Mouse (Mus musculus) forebrain, embryonic 10.5 days (tissue): ENCODE measurements around the gene Ssmem1. TPM values are rescaled to one million over a fixed set of nuclear protein-coding genes. Genes with fewer than 3 reads are reported as not detected.

Experiments used
- DNase-seq: peaks from one replicate; pipeline ENCODE4 v3.0.0-alpha.2; 2017; ENCODE audit warnings: low spot score; ENCODE audit errors: extremely low spot score
- H3K27ac ChIP-seq: fragments of 300-500 bp; sonication (generic); 2 replicates; pipeline ENCODE4 v1.5.1; 2016; ENCODE audit warnings: mild to moderate bottlenecking
- H3K27me3 ChIP-seq: fragments of 300-500 bp; sonication (generic); 2 replicates; pipeline ENCODE4 v1.6.1; 2016; ENCODE audit warnings: mild to moderate bottlenecking; ENCODE audit not compliant: poor library complexity, severe bottlenecking
- H3K36me3 ChIP-seq: fragments of 300-500 bp; sonication (generic); replicated peaks from 2 replicates; pipeline ENCODE4 v1.6.1; 2016; ENCODE audit warnings: mild to moderate bottlenecking, moderate library complexity
- H3K4me1 ChIP-seq: fragments of 300-500 bp; sonication (generic); 2 replicates; pipeline ENCODE4 v1.6.1; 2016
- H3K4me3 ChIP-seq: fragments of 300-500 bp; sonication (generic); 2 replicates; pipeline ENCODE4 v1.5.1; 2016; ENCODE audit warnings: mild to moderate bottlenecking, moderate library complexity
- H3K9me3 ChIP-seq: fragments of 300-500 bp; sonication (generic); 2 replicates; pipeline ENCODE4 v1.6.1; 2016; ENCODE audit warnings: mild to moderate bottlenecking, moderate library complexity
- WGBS: fragments of 180-500 bp; shearing (Covaris S2); methylation state at CpG from one replicate; pipeline ENCODE4 v1.1.7; 2016; 5-methylcytosine and 5-hydroxymethylcytosine counted together
- polyA plus RNA-seq: library from polyadenylated mRNA; unstranded; fragments of >200 nt; fragmentation: Nextera tagmentation; extraction: Ambion mirVana; gene quantifications from 2 replicates; pipeline ENCODE4 v1.2.1, GENCODE M21; 2016

The Ssmem1 gene
- polyA plus RNA-seq, 1 experiment from 2014 or later = 0.16 TPM

DNA sequence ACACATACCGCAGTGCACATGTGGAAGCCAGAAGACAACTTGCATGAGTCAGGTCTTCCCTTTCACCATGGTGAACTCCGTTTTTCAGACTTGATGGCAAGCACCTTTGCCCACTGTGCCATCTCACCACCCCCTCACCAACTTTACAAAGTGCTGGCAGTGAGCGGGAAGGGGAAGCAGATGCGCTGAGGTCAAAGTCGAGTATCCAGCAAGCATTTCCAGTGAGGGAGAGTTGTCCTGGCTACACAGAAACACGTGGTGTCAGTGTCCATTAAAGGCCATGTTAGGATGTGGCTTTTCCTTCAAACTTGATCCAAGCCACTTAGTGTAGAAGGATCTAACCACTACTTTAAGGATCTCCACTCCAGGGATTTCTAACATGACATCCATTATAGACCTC is 31.9 kb upstream of the Ssmem1 start:
- Histone ChIP-seq H3K4me1 (0 out of 2 replicates have a peak, but pooled peaks cover 4% of the 10 kb centered on the region), H3K27me3 (no peaks in the 10 kb centered on the region), H3K36me3 (peaks cover 67% of the 10 kb centered on the region), H3K9me3 (no peaks in the 10 kb centered on the region), H3K4me3 (no peak overlapping the region), H3K27ac (no peak overlapping the region)
- no peak for DNase-seq
- 93% methylated on average over 6 of the region's 6 CpGs for WGBS

GRCm38 (mm10) chr6:30479418-30479817 is 30.2 kb upstream of the Ssmem1 start:
- no peaks in the 10 kb centered on the region for H3K27me3 ChIP-seq
- 0 out of 2 replicates have a peak, but pooled peaks cover 4% of the 10 kb centered on the region for H3K4me1 ChIP-seq
- WGBS = 95% methylated on average over 3 of the region's 3 CpGs
- H3K9me3 ChIP-seq = no peaks in the 10 kb centered on the region
- no peak overlapping the region for H3K4me3 ChIP-seq
- no peak overlapping the region for H3K27ac ChIP-seq
- no peak for DNase-seq
- H3K36me3 ChIP-seq = peaks cover 83% of the 10 kb centered on the region

DNA sequence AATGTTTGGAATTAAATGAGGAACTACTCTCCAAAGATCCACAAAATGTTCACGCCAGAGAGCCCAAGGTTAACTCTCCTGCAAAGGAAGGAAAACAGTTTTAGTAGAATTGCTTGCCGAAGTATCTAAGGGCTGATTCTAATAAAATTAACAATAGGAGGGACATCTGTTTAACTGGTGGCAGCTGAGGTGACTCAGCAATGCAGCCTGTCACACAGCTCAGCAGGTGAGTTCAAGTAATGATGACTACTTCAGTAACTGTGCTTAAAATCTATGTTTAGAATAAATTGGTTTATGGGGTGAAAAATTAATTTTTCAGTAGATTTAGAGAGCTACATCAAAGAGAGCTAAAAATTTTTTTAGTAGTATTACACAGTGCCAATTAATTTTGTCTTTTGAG is 26.7 kb upstream of the Ssmem1 start:
- DNase-seq = no peak
- no peak overlapping the region for H3K4me3 ChIP-seq
- 87% methylated on average over 2 of the region's 2 CpGs for WGBS
- H3K27me3 ChIP-seq = no peaks in the 10 kb centered on the region
- no peak overlapping the region for H3K27ac ChIP-seq
- H3K4me1 ChIP-seq = 0 out of 2 replicates have a peak, but pooled peaks cover 4% of the 10 kb centered on the region
- H3K9me3 ChIP-seq = no peaks in the 10 kb centered on the region
- peaks cover 100% of the 10 kb centered on the region for H3K36me3 ChIP-seq

DNA sequence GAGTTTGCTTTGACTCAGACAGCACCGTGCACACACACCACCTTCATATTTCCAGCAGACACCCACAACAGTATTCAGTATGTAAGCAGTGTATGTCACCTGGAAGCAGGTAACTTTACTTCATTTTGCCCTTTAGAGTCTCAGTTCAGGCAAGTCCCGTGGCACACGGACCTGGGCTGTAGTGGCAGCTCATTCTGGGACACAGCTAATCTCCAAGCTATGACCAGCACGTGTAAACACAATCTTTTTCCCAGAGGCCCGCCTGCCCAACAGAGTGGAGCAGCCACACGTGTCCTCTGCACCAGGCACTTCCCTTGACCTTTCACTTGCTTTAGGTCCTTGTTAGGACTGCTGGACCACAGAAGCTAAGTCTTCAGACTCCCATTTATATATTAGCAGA is 23.1 kb upstream of the Ssmem1 start:
- Histone ChIP-seq H3K36me3 (peaks cover 100% of the 10 kb centered on the region), H3K4me1 (no peaks in the 10 kb centered on the region), H3K4me3 (no peak overlapping the region), H3K27me3 (no peaks in the 10 kb centered on the region), H3K27ac (no peak overlapping the region), H3K9me3 (0 out of 2 replicates have a peak, but pooled peaks cover 2% of the 10 kb centered on the region)
- no peak for DNase-seq
- 93% methylated on average over 6 of the region's 6 CpGs for WGBS

GRCm38 (mm10) chr6:30499049-30499448 is 10.6 kb upstream of the Ssmem1 start:
- Histone ChIP-seq H3K4me3 (no peak overlapping the region), H3K4me1 (peaks cover 6% of the 10 kb centered on the region; the same call in 1 of the 2 replicates), H3K27me3 (no peaks in the 10 kb centered on the region), H3K36me3 (peaks cover 96% of the 10 kb centered on the region), H3K9me3 (no peaks in the 10 kb centered on the region), H3K27ac (no peak overlapping the region)
- 82% methylated on average over 3 of the region's 3 CpGs for WGBS
- no peak for DNase-seq

DNA sequence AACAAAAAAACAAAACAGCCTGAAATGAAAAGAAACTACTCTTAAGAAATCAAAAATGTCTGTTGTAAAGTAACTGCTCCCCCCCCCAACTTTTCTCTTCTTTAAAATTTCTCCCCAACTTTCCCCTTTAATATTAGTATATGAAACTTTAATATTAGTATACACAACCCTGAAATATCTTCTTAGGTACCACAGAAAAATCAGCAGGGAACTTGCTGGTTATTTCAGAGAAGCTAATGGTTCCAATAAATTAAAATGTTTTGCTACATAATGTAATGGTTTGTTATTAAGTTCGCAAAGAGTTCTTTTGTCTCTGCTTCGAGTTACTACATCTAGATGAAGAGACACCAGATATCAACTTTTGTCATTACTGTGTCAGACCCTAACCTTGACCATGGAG is 825 bp upstream of the Ssmem1 start:
- peak overlapping the region; percentile 98 for H3K27ac ChIP-seq
- peaks cover 3% of the 10 kb centered on the region for H3K9me3 ChIP-seq
- WGBS = 9% methylated on average over 2 of the region's 2 CpGs
- peak overlapping the region; percentile 62 for H3K4me3 ChIP-seq
- H3K36me3 ChIP-seq = peaks cover 34% of the 10 kb centered on the region
- no peaks in the 10 kb centered on the region for H3K27me3 ChIP-seq
- peaks cover 30% of the 10 kb centered on the region for H3K4me1 ChIP-seq
- DNase-seq = no peak

DNA sequence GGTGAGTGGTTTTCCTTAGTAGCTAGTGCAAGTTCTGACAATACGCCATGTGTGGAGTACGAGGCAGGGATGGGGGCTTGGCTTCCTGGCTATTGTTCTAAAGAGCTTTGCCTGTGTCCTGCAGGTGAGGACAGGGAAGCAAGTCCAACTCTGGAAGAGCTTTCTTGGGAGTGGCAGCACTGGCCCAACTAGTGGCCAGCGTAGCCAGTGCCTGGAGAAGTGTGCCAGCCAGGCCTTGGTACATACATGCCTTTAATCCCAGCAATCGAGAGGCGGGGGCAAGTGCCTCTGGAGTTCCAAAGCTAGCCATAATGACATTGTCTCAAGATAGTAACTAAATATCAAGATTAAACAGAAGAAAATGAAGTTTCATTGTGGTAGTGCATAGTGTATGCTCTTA is 642 bp downstream of the Ssmem1 start:
- peak overlapping the region; percentile 98 for H3K27ac ChIP-seq
- DNase-seq = no peak
- 58% methylated on average over 5 of the region's 5 CpGs for WGBS
- H3K9me3 ChIP-seq = peaks cover 3% of the 10 kb centered on the region
- H3K4me1 ChIP-seq = peaks cover 42% of the 10 kb centered on the region
- H3K4me3 ChIP-seq = peak overlapping the region; percentile 62
- peaks cover 21% of the 10 kb centered on the region for H3K36me3 ChIP-seq
- no peaks in the 10 kb centered on the region for H3K27me3 ChIP-seq

- Histone ChIP-seq H3K9me3 (peaks cover 3% of the 10 kb centered on the region), H3K36me3 (no peaks in the 10 kb centered on the region), H3K27me3 (no peaks in the 10 kb centered on the region), H3K27ac (peak overlapping the region; percentile 79), H3K4me3 (no peak overlapping the region), H3K4me1 (peaks cover 35% of the 10 kb centered on the region)
- 16% methylated on average over 9 of the region's 9 CpGs for WGBS
- no peak for DNase-seq
Measured at GRCm38 (mm10) chr6:30514242-30514641, 4.6 kb downstream of the Ssmem1 start.

- WGBS = 69% methylated on average over 11 of the region's 11 CpGs
- Histone ChIP-seq H3K27me3 (no peaks in the 10 kb centered on the region), H3K36me3 (no peaks in the 10 kb centered on the region), H3K27ac (peak overlapping the region; percentile 44; the same call in 1 of the 2 replicates), H3K4me1 (peaks cover 27% of the 10 kb centered on the region), H3K9me3 (no peaks in the 10 kb centered on the region), H3K4me3 (no peak overlapping the region)
- no peak for DNase-seq
Measured at GRCm38 (mm10) chr6:30520400-30520799, 10.8 kb downstream of the Ssmem1 start.

- Histone ChIP-seq H3K27me3 (no peaks in the 10 kb centered on the region), H3K27ac (peak overlapping the region; percentile 93), H3K4me3 (0 out of 2 replicates have a peak overlapping the region, but pooled peaks have one; percentile 32), H3K36me3 (no peaks in the 10 kb centered on the region), H3K4me1 (peaks cover 63% of the 10 kb centered on the region), H3K9me3 (no peaks in the 10 kb centered on the region)
- no peak for DNase-seq
- 27% methylated on average over 7 of the region's 7 CpGs for WGBS
Measured at GRCm38 (mm10) chr6:30525456-30526332, 16.0 kb downstream of the Ssmem1 start.

- H3K36me3 ChIP-seq = no peaks in the 10 kb centered on the region
- H3K4me1 ChIP-seq = peaks cover 63% of the 10 kb centered on the region
- no peaks in the 10 kb centered on the region for H3K9me3 ChIP-seq
- peak overlapping the region; percentile 93 for H3K27ac ChIP-seq
- H3K4me3 ChIP-seq = peak overlapping the region; percentile 32
- peak; percentile 72 for DNase-seq
- no peaks in the 10 kb centered on the region for H3K27me3 ChIP-seq
- 6% methylated on average over 19 of the region's 19 CpGs for WGBS
Measured at GRCm38 (mm10) chr6:30526586-30527515, 17.2 kb downstream of the Ssmem1 start.

DNA sequence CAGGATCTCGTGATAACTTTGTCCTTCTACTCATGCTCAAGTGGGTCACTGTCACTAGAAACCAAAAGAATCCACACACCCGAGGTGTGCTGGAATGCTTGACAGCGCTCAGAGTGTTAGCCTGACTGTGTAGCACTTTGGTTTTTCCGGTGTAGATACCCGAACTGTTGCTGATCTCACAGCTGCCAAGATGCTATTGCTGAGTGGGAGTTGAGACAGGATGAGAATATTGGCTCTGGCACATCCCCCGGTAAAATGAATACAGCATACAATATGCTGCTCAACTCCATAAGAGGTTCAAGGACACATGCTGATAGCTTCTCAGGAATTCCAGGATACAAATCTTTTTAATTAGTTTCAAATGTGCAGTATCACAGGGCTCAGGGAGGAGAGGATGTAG is 19.2 kb downstream of the Ssmem1 start:
- 70% methylated on average over 6 of the region's 6 CpGs for WGBS
- no peak overlapping the region for H3K4me3 ChIP-seq
- DNase-seq = no peak
- no peaks in the 10 kb centered on the region for H3K36me3 ChIP-seq
- peak overlapping the region; percentile 93 for H3K27ac ChIP-seq
- H3K4me1 ChIP-seq = peaks cover 61% of the 10 kb centered on the region
- no peaks in the 10 kb centered on the region for H3K9me3 ChIP-seq
- no peaks in the 10 kb centered on the region for H3K27me3 ChIP-seq
